Mouse (Mus musculus) bone marrow, adult 2 months (tissue): ENCODE data around the gene Gm19684.

Source experiments
- CTCF ChIP-seq: fragments of 200-500 bp; IDR thresholded peaks from 2 replicates; pipeline ENCODE4 v1.5.1; 2011; ENCODE audit warnings: low read length, control low read depth; ENCODE audit not compliant: control insufficient read depth, insufficient read depth
- POLR2A ChIP-seq: fragments of 200-500 bp; IDR thresholded peaks from 2 replicates; pipeline ENCODE4 v1.6.1; 2011; ENCODE audit warnings: low read depth, mild to moderate bottlenecking, control low read depth, low read length, borderline replicate concordance; ENCODE audit not compliant: control insufficient read depth

GRCm38 (mm10) chr17:36154271-36155149 is 33.0 kb downstream of the Gm19684 start:
- TF ChIP-seq POLR2A, result no peak
- no peak for TF ChIP-seq CTCF
